Mouse (Mus musculus): ENCODE results near the gene Ap2b1. TPM values are rescaled to one million over a fixed set of nuclear protein-coding genes. Genes with fewer than 3 reads are reported as not detected.
A peak's percentile ranks its signal among the peaks of the same experiment; 100 is the strongest.
"Not testable (repeated sequence)": the region's sequence is repeated elsewhere in the genome, so short reads cannot be mapped to it uniquely, and the experiment has no call there.

Ap2b1 gene
- polyA plus RNA-seq, 1 experiment from 2014 or later: 55.7 TPM

GRCm38 (mm10) chr11:83302526-83303251, 3.9 kb downstream of the Ap2b1 start, which contains the start of gene Pex12:
Gene Pex12 (minus strand): TSS chr11:83302586.
- Histone ChIP-seq H3K27me3 (no peaks in the 10 kb centered on the region), H3K4me3 (peak within 1 kb of the TSS; percentile 90), H3K27ac (peak within 1 kb of the TSS; percentile 95), H3K4me1 (peaks cover 29% of the 10 kb centered on the region), H3K9ac (peak within 1 kb of the TSS; percentile 90), H3K9me3 (no peaks in the 10 kb centered on the region), H3K36me3 (no peaks in the 10 kb centered on the region), H3K4me2 (peak within 1 kb of the TSS; percentile 78)
- peak; percentile 76 for ATAC-seq (ENCODE audit: borderline replicate concordance, extremely low read depth, low FRiP score, low TSS enrichment)
- under 1% methylated on average over 51 of the region's 51 CpGs for WGBS

DNA sequence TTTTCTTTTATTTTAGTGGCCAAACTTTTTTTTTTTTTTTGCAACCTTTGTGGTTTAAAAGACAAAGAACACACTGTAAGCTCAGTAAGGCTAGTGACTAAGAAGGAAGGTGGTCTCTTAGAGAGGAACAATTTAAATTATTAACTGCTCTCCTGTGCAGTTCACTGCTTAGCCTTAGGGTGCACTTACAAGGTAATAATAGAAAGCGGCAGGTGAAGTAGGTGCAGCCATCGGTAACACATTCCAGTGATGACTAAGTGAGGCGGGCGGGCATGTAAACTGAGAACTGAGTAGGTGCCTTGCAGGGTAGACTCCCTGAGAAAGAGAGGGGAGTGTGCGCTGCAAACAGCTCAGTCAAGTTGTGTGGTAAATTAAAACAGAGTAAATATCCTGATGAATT, 4.9 kb downstream of the Ap2b1 start:
- peak overlapping the region; percentile 90 for H3K4me3 ChIP-seq
- H3K4me2 ChIP-seq: peak overlapping the region; percentile 78
- WGBS: 47% methylated on average over 5 of the region's 5 CpGs
- peaks cover 7% of the 10 kb centered on the region; the same call in 1 of the 2 replicates for H3K36me3 ChIP-seq
- H3K27ac ChIP-seq: no peak overlapping the region
- no peak overlapping the region for H3K9ac ChIP-seq
- H3K27me3 ChIP-seq: no peaks in the 10 kb centered on the region
- H3K9me3 ChIP-seq: no peaks in the 10 kb centered on the region
- H3K4me1 ChIP-seq: peaks cover 23% of the 10 kb centered on the region
- ATAC-seq (ENCODE audit: borderline replicate concordance, extremely low read depth, low FRiP score, low TSS enrichment): no peak

- Histone ChIP-seq H3K4me2 (peak overlapping the region; percentile 78; the same call in 1 of the 2 replicates), H3K27me3 (no peaks in the 10 kb centered on the region), H3K36me3 (peaks cover 10% of the 10 kb centered on the region; the same call in 1 of the 2 replicates), H3K4me3 (peak overlapping the region; percentile 90; the same call in 1 of the 2 replicates), H3K27ac (no peak overlapping the region), H3K4me1 (peaks cover 23% of the 10 kb centered on the region), H3K9me3 (no peaks in the 10 kb centered on the region), H3K9ac (peak overlapping the region; percentile 3; the same call in 1 of the 2 replicates)
- WGBS: 87% methylated on average over 2 of the region's 2 CpGs
- ATAC-seq (ENCODE audit: borderline replicate concordance, extremely low read depth, low FRiP score, low TSS enrichment): no peak
Observed at GRCm38 (mm10) chr11:83304485-83304884, 5.7 kb downstream of the Ap2b1 start.

DNA sequence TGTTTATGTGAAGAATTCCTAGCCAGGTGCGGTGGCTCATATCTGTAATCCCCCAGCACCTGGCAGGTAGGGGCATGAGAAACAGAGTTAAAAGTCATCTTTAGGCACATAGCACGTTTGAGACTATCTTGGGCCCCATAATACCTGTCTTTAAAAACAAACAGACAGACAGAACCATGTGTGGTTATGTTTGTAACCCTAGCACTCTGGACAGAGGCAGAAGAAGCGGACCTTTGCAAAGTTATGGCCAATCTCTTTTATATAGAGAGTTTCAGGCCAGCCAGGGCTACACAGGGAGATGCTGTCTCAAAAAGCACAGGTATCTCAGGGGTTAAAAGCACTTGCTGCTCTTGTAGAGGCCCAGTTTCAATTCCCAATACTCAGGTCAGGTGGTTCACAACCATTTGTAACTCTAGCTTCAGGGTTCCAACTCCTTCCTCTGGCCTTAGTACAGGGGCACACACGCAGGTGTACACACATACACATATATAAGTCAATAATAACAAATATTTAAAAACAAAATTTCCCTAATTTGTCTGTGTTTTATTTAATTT, 8.0 kb downstream of the Ap2b1 start:
- WGBS: 75% methylated on average over 4 of the region's 4 CpGs
- H3K9ac ChIP-seq: no peak overlapping the region
- H3K4me3 ChIP-seq: no peak overlapping the region
- H3K27ac ChIP-seq: no peak overlapping the region
- no peaks in the 10 kb centered on the region for H3K27me3 ChIP-seq
- no peak overlapping the region for H3K4me2 ChIP-seq
- no peaks in the 10 kb centered on the region for H3K9me3 ChIP-seq
- H3K36me3 ChIP-seq: peaks cover 16% of the 10 kb centered on the region
- H3K4me1 ChIP-seq: peaks cover 21% of the 10 kb centered on the region
- no peak for ATAC-seq (ENCODE audit: borderline replicate concordance, extremely low read depth, low FRiP score, low TSS enrichment)

GRCm38 (mm10) chr11:83312471-83312870, 13.6 kb downstream of the Ap2b1 start:
- no peak for ATAC-seq (ENCODE audit: borderline replicate concordance, extremely low read depth, low FRiP score, low TSS enrichment)
- H3K36me3 ChIP-seq: peaks cover 34% of the 10 kb centered on the region

DNA sequence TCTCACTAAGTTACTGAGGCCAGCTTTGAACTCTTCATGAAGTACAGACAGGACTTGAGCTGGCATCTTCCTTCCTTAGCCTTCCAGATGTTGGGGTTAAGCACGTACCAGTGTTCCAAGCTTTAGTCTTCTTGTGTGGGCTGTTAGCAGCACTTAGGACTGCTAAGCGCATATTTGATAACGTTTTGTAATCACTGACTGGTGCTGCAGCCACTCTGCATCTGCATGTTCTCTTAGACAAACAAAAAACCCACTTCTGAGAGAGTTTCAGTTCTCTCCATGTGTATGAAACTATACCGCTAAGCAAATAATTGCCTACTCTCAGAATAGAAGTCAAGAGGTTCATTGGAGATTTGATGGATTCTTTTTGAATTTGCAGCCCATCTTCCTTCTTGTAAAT, 20.2 kb downstream of the Ap2b1 start:
- Histone ChIP-seq H3K9ac (no peak overlapping the region), H3K36me3 (peaks cover 48% of the 10 kb centered on the region), H3K4me3 (no peak overlapping the region), H3K27ac (no peak overlapping the region), H3K4me2 (no peak overlapping the region), H3K4me1 (no peaks in the 10 kb centered on the region), H3K27me3 (no peaks in the 10 kb centered on the region), H3K9me3 (no peaks in the 10 kb centered on the region)
- no peak for ATAC-seq (ENCODE audit: borderline replicate concordance, extremely low read depth, low FRiP score, low TSS enrichment)
- 39% methylated on average over 4 of the region's 4 CpGs for WGBS

More at GRCm38 (mm10) chr11:83312471-83312870, 13.6 kb downstream of the Ap2b1 start:
- 70% methylated on average over 5 of the region's 5 CpGs for WGBS
- Histone ChIP-seq H3K9ac (no peak overlapping the region), H3K4me1 (no peaks in the 10 kb centered on the region), H3K9me3 (no peaks in the 10 kb centered on the region), H3K27me3 (no peaks in the 10 kb centered on the region), H3K4me3 (no peak overlapping the region), H3K4me2 (no peak overlapping the region), H3K27ac (no peak overlapping the region)

- 86% methylated on average over 3 of the region's 3 CpGs for WGBS
- H3K27me3 ChIP-seq; H3K4me1 ChIP-seq; H3K9me3 ChIP-seq; H3K4me2 ChIP-seq; H3K4me3 ChIP-seq; H3K27ac ChIP-seq; H3K9ac ChIP-seq; ATAC-seq (ENCODE audit: borderline replicate concordance, extremely low read depth, low FRiP score, low TSS enrichment): not testable (repeated sequence)
- peaks cover 69% of the 10 kb centered on the region for H3K36me3 ChIP-seq
Observed at GRCm38 (mm10) chr11:83326692-83327091, 27.9 kb downstream of the Ap2b1 start.

GRCm38 (mm10) chr11:83327427-83327826, 28.6 kb downstream of the Ap2b1 start:
- no peaks in the 10 kb centered on the region for H3K9me3 ChIP-seq
- no peaks in the 10 kb centered on the region for H3K4me1 ChIP-seq
- H3K36me3 ChIP-seq: peaks cover 62% of the 10 kb centered on the region
- no peak overlapping the region for H3K9ac ChIP-seq
- no peak for ATAC-seq (ENCODE audit: borderline replicate concordance, extremely low read depth, low FRiP score, low TSS enrichment)
- no peak overlapping the region for H3K4me2 ChIP-seq
- no peak overlapping the region for H3K27ac ChIP-seq
- H3K4me3 ChIP-seq: no peak overlapping the region
- WGBS: 63% methylated on average over 3 of the region's 3 CpGs
- H3K27me3 ChIP-seq: no peaks in the 10 kb centered on the region

DNA sequence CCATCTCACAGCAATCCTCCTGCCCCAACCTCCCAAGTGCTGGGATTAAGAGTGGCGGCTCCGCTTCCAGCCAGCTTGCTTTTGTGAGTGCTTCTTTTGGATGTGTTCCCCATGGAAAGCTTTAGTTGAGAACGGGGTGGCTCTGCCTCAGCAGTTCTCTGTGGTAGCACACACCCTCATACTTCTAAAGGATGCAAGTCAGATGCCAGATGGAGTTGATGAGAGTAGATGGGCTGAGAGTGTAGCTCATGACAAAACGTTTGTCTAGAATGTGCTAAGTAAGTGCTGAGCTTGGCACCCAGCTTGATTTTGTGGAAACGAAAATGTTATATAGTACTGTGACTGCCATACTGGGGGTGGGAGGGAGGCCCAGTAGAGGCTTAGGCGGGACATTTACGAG, 37.0 kb downstream of the Ap2b1 start:
- no peaks in the 10 kb centered on the region for H3K4me1 ChIP-seq
- WGBS: 91% methylated on average over 7 of the region's 7 CpGs
- H3K4me2 ChIP-seq: no peak overlapping the region
- no peaks in the 10 kb centered on the region for H3K9me3 ChIP-seq
- no peak overlapping the region for H3K9ac ChIP-seq
- H3K27ac ChIP-seq: no peak overlapping the region
- no peak overlapping the region for H3K4me3 ChIP-seq
- peaks cover 69% of the 10 kb centered on the region for H3K36me3 ChIP-seq
- no peak for ATAC-seq (ENCODE audit: borderline replicate concordance, extremely low read depth, low FRiP score, low TSS enrichment)
- H3K27me3 ChIP-seq: no peaks in the 10 kb centered on the region

GRCm38 (mm10) chr11:83339705-83340104, 40.9 kb downstream of the Ap2b1 start:
- no peak for ATAC-seq (ENCODE audit: borderline replicate concordance, extremely low read depth, low FRiP score, low TSS enrichment)
- peaks cover 80% of the 10 kb centered on the region for H3K36me3 ChIP-seq
- no peaks in the 10 kb centered on the region for H3K27me3 ChIP-seq
- H3K4me2 ChIP-seq: no peak overlapping the region
- H3K4me1 ChIP-seq: no peaks in the 10 kb centered on the region
- no peaks in the 10 kb centered on the region for H3K9me3 ChIP-seq
- no peak overlapping the region for H3K4me3 ChIP-seq
- WGBS: 80% methylated on average over 2 of the region's 2 CpGs
- no peak overlapping the region for H3K9ac ChIP-seq
- H3K27ac ChIP-seq: no peak overlapping the region

GRCm38 (mm10) chr11:83341716-83342245, 43.0 kb downstream of the Ap2b1 start:
- ATAC-seq (ENCODE audit: borderline replicate concordance, extremely low read depth, low FRiP score, low TSS enrichment): no peak
- H3K9ac ChIP-seq: no peak overlapping the region
- no peak overlapping the region for H3K4me3 ChIP-seq
- peaks cover 78% of the 10 kb centered on the region for H3K36me3 ChIP-seq
- H3K27me3 ChIP-seq: no peaks in the 10 kb centered on the region
- H3K27ac ChIP-seq: no peak overlapping the region
- H3K9me3 ChIP-seq: no peaks in the 10 kb centered on the region
- no peaks in the 10 kb centered on the region for H3K4me1 ChIP-seq
- 73% methylated on average over 3 of the region's 3 CpGs for WGBS
- H3K4me2 ChIP-seq: no peak overlapping the region

GRCm38 (mm10) chr11:83355428-83355827, 56.6 kb downstream of the Ap2b1 start:
- Histone ChIP-seq H3K4me1 (no peaks in the 10 kb centered on the region), H3K9me3 (no peaks in the 10 kb centered on the region), H3K4me3 (no peak overlapping the region), H3K4me2 (no peak overlapping the region), H3K9ac (no peak overlapping the region), H3K36me3 (peaks cover 34% of the 10 kb centered on the region), H3K27ac (no peak overlapping the region), H3K27me3 (no peaks in the 10 kb centered on the region)
- 88% methylated on average over 5 of the region's 5 CpGs for WGBS
- no peak for ATAC-seq (ENCODE audit: borderline replicate concordance, extremely low read depth, low FRiP score, low TSS enrichment)

Data from lung, embryonic 15.5 days (tissue).